28 mouse cellular contexts compared by ENCODE assay signal in the genomic region with DNA sequence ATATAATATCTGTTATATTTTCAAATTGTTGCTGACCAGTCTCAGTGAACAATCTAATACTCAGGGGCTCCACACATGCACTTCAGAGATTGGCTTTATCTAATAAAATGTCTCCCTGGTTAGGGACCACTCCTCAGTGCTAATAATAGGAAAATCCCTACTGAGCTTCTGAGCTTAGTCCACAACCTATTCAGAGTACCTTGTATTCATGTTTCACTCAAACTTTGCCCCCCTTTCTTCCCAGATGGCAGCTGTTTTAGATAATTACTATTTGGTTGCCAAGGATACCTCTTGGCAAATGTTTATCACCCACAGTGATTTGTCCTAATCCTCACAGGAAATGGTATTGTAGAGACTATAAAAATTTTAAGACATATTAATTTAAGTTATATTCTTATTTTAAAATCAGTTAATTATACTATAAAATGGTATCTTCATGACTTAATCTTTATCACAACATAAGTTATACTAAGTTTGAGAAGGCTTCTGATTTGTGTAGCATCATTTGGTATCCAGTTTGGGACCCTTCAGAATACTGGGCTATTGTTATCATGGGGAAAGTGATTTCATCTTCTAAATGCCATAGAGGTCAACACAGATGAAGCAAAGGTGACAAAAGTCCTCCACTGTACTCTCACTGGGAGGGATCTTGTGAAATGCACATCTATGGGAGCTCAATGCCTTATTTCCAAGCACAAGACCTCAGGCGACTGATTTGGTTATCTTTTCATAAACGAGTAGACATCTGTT. TPM values are rescaled to one million over a fixed set of nuclear protein-coding genes. Genes with fewer than 3 reads are reported as not detected.
DNase-seq lines count a peak whose midpoint lies in the region; ATAC-seq lines count a peak whose summit lies in the region.
"Had no signal": no experiment of that assay in that cellular context is flagged by ENCODE, and none has a peak within 500 bp of the region (broad histone marks: within the 10 kb centered on the region; RNA-seq: fewer than 3 reads in every experiment).

No protein-coding gene starts in this region.

- H3K4me3 ChIP-seq in embryonic facial prominence, embryonic 11.5 days (ENCODE audit: low read depth, low read length): no peak overlapping the region
- no peak overlapping the region for H3K4me3 ChIP-seq in embryonic facial prominence, embryonic 10.5 days
- no peak overlapping the region for H3K4me3 ChIP-seq in forebrain, embryonic 12.5 days (replicated peaks)
- no peak overlapping the region for H3K4me3 ChIP-seq in midbrain, embryonic 15.5 days
- H3K4me3 ChIP-seq: embryonic facial prominence, embryonic 13.5 days; heart, embryonic 10.5 days; hindbrain, embryonic 10.5 days; limb, embryonic 12.5 days; liver, embryonic 12.5 days had no signal

- WGBS in embryonic facial prominence, embryonic 11.5 days: 54% methylated on average over 2 of the region's 2 CpGs
- WGBS in embryonic facial prominence, embryonic 10.5 days: 70% methylated on average over 2 of the region's 2 CpGs
- 19% methylated on average over 2 of the region's 2 CpGs for WGBS in forebrain, embryonic 12.5 days
- WGBS in midbrain, embryonic 15.5 days: 20% methylated on average over 2 of the region's 2 CpGs

- no peaks in the 10 kb centered on the region for H3K27me3 ChIP-seq in embryonic facial prominence, embryonic 11.5 days (ENCODE audit: control insufficient read depth, insufficient read depth, low read length)
- no peaks in the 10 kb centered on the region for H3K27me3 ChIP-seq in embryonic facial prominence, embryonic 10.5 days (replicated peaks; ENCODE audit: low read depth, poor library complexity, severe bottlenecking)
- no peaks in the 10 kb centered on the region for H3K27me3 ChIP-seq in forebrain, embryonic 12.5 days
- no peaks in the 10 kb centered on the region for H3K27me3 ChIP-seq in midbrain, embryonic 15.5 days (replicated peaks)
- H3K27me3 ChIP-seq: embryonic facial prominence, embryonic 13.5 days; limb, embryonic 12.5 days; liver, embryonic 12.5 days had no signal

- DNase-seq in embryonic facial prominence, embryonic 11.5 days (ENCODE audit: low spot score): peak; percentile 14
- DNase-seq in embryonic facial prominence, embryonic 10.5 days (ENCODE audit: low spot score): no peak
- peak; percentile 6 for DNase-seq in brain, adult 2 months (ENCODE audit: low read depth, low spot score)
- DNase-seq in gastrocnemius, postnatal 25 days: no peak
- no peak for DNase-seq in lung, postnatal 10 days
- DNase-seq: adrenal gland, postnatal 10 days; cerebellum, adult 18-20 months; kidney, adult 8-10 months; kidney, postnatal 25 days; layer of hippocampus, adult 9-11 months; lung, adult 2 months; lung, postnatal 4 days; thymus, postnatal 14 days had no signal

- H3K4me2 ChIP-seq in embryonic facial prominence, embryonic 11.5 days (ENCODE audit: low read depth, low read length): no peak overlapping the region
- no peak overlapping the region for H3K4me2 ChIP-seq in forebrain, embryonic 12.5 days
- no peak overlapping the region for H3K4me2 ChIP-seq in midbrain, embryonic 15.5 days
- H3K4me2 ChIP-seq: embryonic facial prominence, embryonic 13.5 days; limb, embryonic 12.5 days; liver, embryonic 12.5 days had no signal

- no peaks in the 10 kb centered on the region for H3K36me3 ChIP-seq in embryonic facial prominence, embryonic 11.5 days (replicated peaks; ENCODE audit: control insufficient read depth, insufficient read depth, low read depth, low read length)
- H3K36me3 ChIP-seq in embryonic facial prominence, embryonic 10.5 days (replicated peaks): no peaks in the 10 kb centered on the region
- H3K36me3 ChIP-seq in forebrain, embryonic 12.5 days (replicated peaks): no peaks in the 10 kb centered on the region
- no peaks in the 10 kb centered on the region for H3K36me3 ChIP-seq in midbrain, embryonic 15.5 days (replicated peaks)
- H3K36me3 ChIP-seq: embryonic facial prominence, embryonic 13.5 days; G1E; heart, embryonic 10.5 days; hindbrain, embryonic 10.5 days; limb, embryonic 12.5 days; liver, embryonic 12.5 days had no signal

- H3K27ac ChIP-seq in embryonic facial prominence, embryonic 11.5 days (replicated peaks; ENCODE audit: low read depth, low read length): no peak overlapping the region
- no peak overlapping the region for H3K27ac ChIP-seq in embryonic facial prominence, embryonic 10.5 days (replicated peaks)
- H3K27ac ChIP-seq in forebrain, embryonic 12.5 days: no peak overlapping the region
- H3K27ac ChIP-seq in midbrain, embryonic 15.5 days: no peak overlapping the region
- H3K27ac ChIP-seq: embryonic facial prominence, embryonic 13.5 days; heart, embryonic 10.5 days; hindbrain, embryonic 10.5 days; limb, embryonic 12.5 days; liver, embryonic 12.5 days; stomach, postnatal 0 days had no signal

- H3K9me3 ChIP-seq in embryonic facial prominence, embryonic 11.5 days (replicated peaks; ENCODE audit: control insufficient read depth, low read length): no peaks in the 10 kb centered on the region
- no peaks in the 10 kb centered on the region for H3K9me3 ChIP-seq in embryonic facial prominence, embryonic 10.5 days
- H3K9me3 ChIP-seq in forebrain, embryonic 12.5 days: no peaks in the 10 kb centered on the region
- H3K9me3 ChIP-seq in midbrain, embryonic 15.5 days: no peaks in the 10 kb centered on the region
- H3K9me3 ChIP-seq: embryonic facial prominence, embryonic 13.5 days; G1E; heart, embryonic 10.5 days; hindbrain, embryonic 10.5 days; limb, embryonic 12.5 days; liver, embryonic 12.5 days had no signal

- no peak overlapping the region for H3K9ac ChIP-seq in embryonic facial prominence, embryonic 11.5 days (replicated peaks; ENCODE audit: low read length)
- H3K9ac ChIP-seq in forebrain, embryonic 12.5 days: no peak overlapping the region
- no peak overlapping the region for H3K9ac ChIP-seq in midbrain, embryonic 15.5 days
- H3K9ac ChIP-seq: embryonic facial prominence, embryonic 13.5 days; limb, embryonic 12.5 days; liver, embryonic 12.5 days had no signal

- no peak for ATAC-seq in embryonic facial prominence, embryonic 11.5 days (replicated peaks; ENCODE audit: insufficient number of reproducible peaks, low FRiP score, low TSS enrichment, low read depth)
- ATAC-seq in forebrain, embryonic 12.5 days (ENCODE audit: low FRiP score): peak; percentile 65; the same call in 1 of the 2 replicates
- ATAC-seq in midbrain, embryonic 15.5 days (replicated peaks): 0 out of 2 replicates have a peak, but pooled peaks have one; percentile 6
- ATAC-seq: activated CD4-positive, CD25-positive, alpha-beta regulatory T cell, adult 4 months; liver, embryonic 12.5 days had no signal

- no peaks in the 10 kb centered on the region for H3K4me1 ChIP-seq in embryonic facial prominence, embryonic 11.5 days (ENCODE audit: control insufficient read depth, insufficient read depth, low read length)
- no peaks in the 10 kb centered on the region for H3K4me1 ChIP-seq in embryonic facial prominence, embryonic 10.5 days
- peaks cover 3% of the 10 kb centered on the region for H3K4me1 ChIP-seq in forebrain, embryonic 12.5 days
- H3K4me1 ChIP-seq in midbrain, embryonic 15.5 days: no peaks in the 10 kb centered on the region
- H3K4me1 ChIP-seq: embryonic facial prominence, embryonic 13.5 days; heart, embryonic 10.5 days; hindbrain, embryonic 10.5 days; limb, embryonic 12.5 days; liver, embryonic 12.5 days had no signal

RNA-seq across cellular contexts. Expression of a gene that starts 55.7 kb away (rescaled TPM):
- not detected in 2 replicates for polyA plus RNA-seq in embryonic facial prominence, embryonic 11.5 days (2014; fragmentation: Nextera tagmentation; extraction: Ambion mirVana)
- not detected in 2 replicates for polyA plus RNA-seq in embryonic facial prominence, embryonic 10.5 days (2016; fragmentation: Nextera tagmentation; extraction: Ambion mirVana)
- polyA plus RNA-seq in forebrain, embryonic 12.5 days (2016; fragmentation: Nextera tagmentation; extraction: Ambion mirVana): not detected in 2 replicates
- polyA plus RNA-seq in midbrain, embryonic 15.5 days (2015; fragmentation: Nextera tagmentation; extraction: Ambion mirVana): not detected in 2 replicates
- total RNA-seq in gastrocnemius, postnatal 25 days (2021): not detected
- total RNA-seq: adrenal gland, postnatal 10 days; gastrocnemius, adult 18-20 months; left cerebral cortex, adult 8-10 months had no signal
- polyA plus RNA-seq: embryonic facial prominence, embryonic 13.5 days; G1E; gonadal fat pad, adult 2 months; heart, embryonic 10.5 days; heart, postnatal 0 days; hindbrain, embryonic 10.5 days; intestine, embryonic 14.5 days; limb, embryonic 12.5 days; liver, embryonic 12.5 days; lung, adult 2 months; stomach, postnatal 0 days had no signal

Comparison
In these comparisons a context has a peak if more than half of its experiments do, and no peak if none do; other contexts are left out.
1. DNase-seq: peak in embryonic facial prominence, embryonic 11.5 days (single experiment) and brain, adult 2 months (single experiment); none in embryonic facial prominence, embryonic 10.5 days (single experiment), gastrocnemius, postnatal 25 days (single experiment) and lung, postnatal 10 days (single experiment).